Mouse (Mus musculus): ENCODE measurements at regions not wholly inside any gene's neighbourhood (a gene's known extent, or its start where the extent isn't known, plus 50 kb on each side); places are given as distances from the start of the nearest gene placed in this dataset.

DNA sequence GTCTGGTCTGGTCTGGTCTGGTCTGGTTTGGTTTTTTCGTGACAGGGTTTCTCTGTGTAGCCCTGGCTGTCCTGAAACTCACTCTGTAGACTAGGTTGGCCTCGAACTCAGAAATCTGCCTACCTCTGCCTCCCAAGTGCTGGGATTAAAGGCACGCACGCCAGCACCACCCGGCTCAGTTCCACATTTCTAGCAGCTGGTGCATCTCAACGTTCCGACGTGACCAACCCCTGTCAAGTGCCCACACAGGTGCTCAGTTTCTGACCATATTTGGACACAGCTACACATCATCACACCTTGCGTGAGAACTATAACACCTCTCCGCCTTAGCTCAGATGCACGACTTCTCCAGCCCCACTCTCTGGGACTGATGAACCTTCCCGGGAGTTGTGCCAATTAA is 304.4 kb downstream of the Lrig3 start:
- TF ChIP-seq NELFE (IDR thresholded peaks at IDR 0.05; ENCODE audit: low read depth, low read length) (no peak), ZNF384 (IDR thresholded peaks at IDR 0.05; ENCODE audit: low read depth, low read length) (no peak), USF1 (IDR thresholded peaks at IDR 0.05; ENCODE audit: low read depth, low read length) (no peak), NRF1 (IDR thresholded peaks at IDR 0.05; ENCODE audit: insufficient read depth, low read depth, low read length, poor library complexity, severe bottlenecking) (no peak), GATA1 (IDR thresholded peaks at IDR 0.05; ENCODE audit: low read depth, low read length) (no peak), POLR2A (IDR thresholded peaks at IDR 0.05; ENCODE audit: control insufficient read depth in 1 of 2, insufficient read depth in 1 of 2, low read depth in 1 of 2, low read length in 2 of 2, poor library complexity in 1 of 2) (no peak), EP300 (IDR thresholded peaks at IDR 0.05; ENCODE audit: low read depth in 1 of 2, low read length in 2 of 2) (no peak), TCF12 (IDR thresholded peaks at IDR 0.05; ENCODE audit: low read depth, low read length) (no peak), CTCF (IDR thresholded peaks at IDR 0.05 in 2 of 3, conservative IDR thresholded peaks at IDR 0.05 in 1 of 3; ENCODE audit: control insufficient read depth in 1 of 3, insufficient read depth in 1 of 3, low read depth in 2 of 3, low read length in 3 of 3, poor library complexity in 1 of 3, severe bottlenecking in 1 of 3) (no peak)

All from MEL (cell line).